ENCODE assay signal across 8 mouse cellular contexts in the genomic region with DNA sequence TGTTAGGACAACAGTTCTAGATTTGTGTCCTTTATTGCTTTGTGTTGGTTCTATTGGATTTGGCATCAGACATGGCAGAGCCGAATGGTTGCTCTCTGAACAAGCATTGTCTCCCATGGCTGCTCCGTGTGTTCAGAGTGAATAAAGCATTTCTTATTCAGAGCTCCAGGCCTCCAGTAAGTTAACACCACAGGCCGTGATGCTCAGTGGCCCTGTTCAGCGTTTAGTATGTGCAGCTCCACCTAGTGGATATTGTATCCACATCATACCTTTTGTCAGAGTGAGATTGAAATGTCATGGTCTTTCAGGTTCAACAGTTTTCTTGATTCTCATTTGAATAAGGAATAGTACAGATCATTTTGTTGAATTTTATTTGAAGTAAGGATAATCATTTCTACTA. TPM values are rescaled to one million over a fixed set of nuclear protein-coding genes. Genes with fewer than 3 reads are reported as not detected.
DNase-seq lines count a peak whose midpoint lies in the region; ATAC-seq and TF ChIP-seq lines count a peak whose summit lies in the region.

No protein-coding gene starts in this region.

- peak; percentile 36 for DNase-seq in adrenal gland, postnatal 14 days
- no peak for DNase-seq in adrenal gland, adult 18-20 months (ENCODE audit: low spot score in 2 of 2)
- peak; percentile 14 for DNase-seq in G1E (ENCODE audit: low spot score)
- peak; percentile 21 to 44 for DNase-seq in cerebellum, postnatal 25 days
- no peak for DNase-seq in liver, embryonic 13.5 days
- no peak for DNase-seq in frontal cortex, postnatal 10 days (ENCODE audit: low spot score in 2 of 2)

- H3K27ac ChIP-seq in hindbrain, embryonic 13.5 days, result 0 out of 2 replicates have a peak overlapping the region, but pooled peaks have one; percentile 2
- no peak overlapping the region for H3K27ac ChIP-seq in liver, embryonic 13.5 days
- H3K27ac ChIP-seq in neural tube, embryonic 15.5 days (replicated peaks), result no peak overlapping the region

- no peaks in the 10 kb centered on the region for H3K4me1 ChIP-seq in G1E (ENCODE audit: insufficient read depth, low read depth, low read length)
- peaks cover 3% of the 10 kb centered on the region; the same call in 1 of the 2 replicates for H3K4me1 ChIP-seq in hindbrain, embryonic 13.5 days (replicated peaks)
- peaks cover 16% of the 10 kb centered on the region for H3K4me1 ChIP-seq in liver, embryonic 13.5 days (replicated peaks)
- H3K4me1 ChIP-seq in neural tube, embryonic 15.5 days, result peaks cover 6% of the 10 kb centered on the region

- H3K27me3 ChIP-seq in G1E (ENCODE audit: insufficient read depth, low read length), result no peaks in the 10 kb centered on the region
- H3K27me3 ChIP-seq in hindbrain, embryonic 13.5 days, result no peaks in the 10 kb centered on the region
- no peaks in the 10 kb centered on the region for H3K27me3 ChIP-seq in liver, embryonic 13.5 days
- H3K27me3 ChIP-seq in neural tube, embryonic 15.5 days (replicated peaks), result no peaks in the 10 kb centered on the region

- H3K36me3 ChIP-seq in G1E (replicated peaks), result peaks cover 24% of the 10 kb centered on the region
- peaks cover 11% of the 10 kb centered on the region for H3K36me3 ChIP-seq in hindbrain, embryonic 13.5 days
- H3K36me3 ChIP-seq in liver, embryonic 13.5 days, result peaks cover 9% of the 10 kb centered on the region; the same call in 1 of the 2 replicates
- peaks cover 11% of the 10 kb centered on the region; the same call in 1 of the 2 replicates for H3K36me3 ChIP-seq in neural tube, embryonic 15.5 days

- H3K4me3 ChIP-seq in G1E (ENCODE audit: low read depth, low read length), result no peak overlapping the region
- H3K4me3 ChIP-seq in hindbrain, embryonic 13.5 days, result no peak overlapping the region
- H3K4me3 ChIP-seq in liver, embryonic 13.5 days (replicated peaks), result no peak overlapping the region
- H3K4me3 ChIP-seq in neural tube, embryonic 15.5 days (replicated peaks), result no peak overlapping the region

- peak; percentile 76 for ATAC-seq in G1E (ENCODE audit: extremely low read depth, insufficient number of reproducible peaks, low FRiP score, poor library complexity, severe bottlenecking)
- ATAC-seq in hindbrain, embryonic 13.5 days (ENCODE audit: low FRiP score), result peak; percentile 46; the same call in 1 of the 2 replicates
- peak; percentile 70 for ATAC-seq in liver, embryonic 13.5 days (ENCODE audit: low read depth)
- ATAC-seq in neural tube, embryonic 15.5 days (ENCODE audit: low FRiP score), result peak; percentile 47; the same call in 1 of the 2 replicates

- H3K4me2 ChIP-seq in hindbrain, embryonic 13.5 days, result no peak overlapping the region
- no peak overlapping the region for H3K4me2 ChIP-seq in liver, embryonic 13.5 days
- no peak overlapping the region for H3K4me2 ChIP-seq in neural tube, embryonic 15.5 days

- TF ChIP-seq CTCF in G1E (IDR thresholded peaks at IDR 0.05; ENCODE audit: low read depth, low read length), result no peak

- 4% methylated on average over 4 of the region's 4 CpGs for WGBS in hindbrain, embryonic 13.5 days
- 29% methylated on average over 4 of the region's 4 CpGs for WGBS in liver, embryonic 13.5 days (ENCODE audit: insufficient replicate concordance)
- 9% methylated on average over 4 of the region's 4 CpGs for WGBS in neural tube, embryonic 15.5 days

- no peak overlapping the region for H3K9ac ChIP-seq in hindbrain, embryonic 13.5 days
- H3K9ac ChIP-seq in liver, embryonic 13.5 days, result no peak overlapping the region
- H3K9ac ChIP-seq in neural tube, embryonic 15.5 days (replicated peaks), result no peak overlapping the region

- H3K9me3 ChIP-seq in G1E (replicated peaks), result no peaks in the 10 kb centered on the region
- no peaks in the 10 kb centered on the region for H3K9me3 ChIP-seq in hindbrain, embryonic 13.5 days
- no peaks in the 10 kb centered on the region for H3K9me3 ChIP-seq in liver, embryonic 13.5 days (replicated peaks)
- no peaks in the 10 kb centered on the region for H3K9me3 ChIP-seq in neural tube, embryonic 15.5 days (replicated peaks)

RNA-seq across cellular contexts. Expression of a gene that starts 44.2 kb away (rescaled TPM):
- 27.9 and 30.4 TPM in 2 replicates for total RNA-seq in adrenal gland, postnatal 14 days (2021)
- 10 to 100 TPM; 19.8 to 19.9 TPM for total RNA-seq in adrenal gland, adult 18-20 months (2021)
- total RNA-seq in G1E (2014; fragmentation: Nextera tagmentation) (87.9 and 88.5 TPM in 2 replicates), G1E (2017) (39.1 and 45.5 TPM in 2 replicates)
- 2.9 and 3.2 TPM in 2 replicates for polyA plus RNA-seq in G1E (2012)
- 33.3 and 35.0 TPM in 2 replicates for polyA plus RNA-seq in hindbrain, embryonic 13.5 days (2015; fragmentation: Nextera tagmentation; extraction: Ambion mirVana)
- polyA plus RNA-seq in liver, embryonic 13.5 days (2015; fragmentation: Nextera tagmentation; extraction: Ambion mirVana), result 9.9 and 12.6 TPM in 2 replicates
- polyA plus RNA-seq in neural tube, embryonic 15.5 days (2015; fragmentation: Nextera tagmentation; extraction: Ambion mirVana), result 29.1 and 36.8 TPM in 2 replicates

RNA-seq across cellular contexts. Expression of a gene that starts 51.8 kb away (rescaled TPM):
- 71.7 and 76.7 TPM in 2 replicates for total RNA-seq in adrenal gland, postnatal 14 days (2021)
- total RNA-seq in adrenal gland, adult 18-20 months (2021), result 10 to 100 TPM; 69.6 to 88.7 TPM
- 90.9 and 98.3 TPM in 2 replicates for total RNA-seq in G1E (2014; fragmentation: Nextera tagmentation)
- total RNA-seq in G1E (2017), result 96.0 and 159 TPM in 2 replicates
- 36.4 and 38.3 TPM in 2 replicates for polyA plus RNA-seq in G1E (2012)
- polyA plus RNA-seq in hindbrain, embryonic 13.5 days (2015; fragmentation: Nextera tagmentation; extraction: Ambion mirVana), result 35.2 and 36.7 TPM in 2 replicates
- 19.7 and 27.5 TPM in 2 replicates for polyA plus RNA-seq in liver, embryonic 13.5 days (2015; fragmentation: Nextera tagmentation; extraction: Ambion mirVana)
- 30.7 and 33.0 TPM in 2 replicates for polyA plus RNA-seq in neural tube, embryonic 15.5 days (2015; fragmentation: Nextera tagmentation; extraction: Ambion mirVana)

Comparison
In these comparisons a context has a peak if more than half of its experiments do, and no peak if none do; other contexts are left out.
1. DNase-seq: peak in adrenal gland, postnatal 14 days (single experiment), G1E (single experiment) and cerebellum, postnatal 25 days (2 of 2); none in adrenal gland, adult 18-20 months (0 of 2), liver, embryonic 13.5 days (single experiment) and frontal cortex, postnatal 10 days (0 of 2).
2. Peak in every context shown above with its lines, with median percentiles within 50 percentile points of each other: ATAC-seq.